Mouse (Mus musculus): Measurements from ENCODE around the gene Flnb.

GRCm38 (mm10) chr14:7943101-7943800 lies 125.5 kb downstream of the Flnb start:
- TF ChIP-seq GATA1 (IDR thresholded peaks at IDR 0.05; ENCODE audit: borderline replicate concordance, low read length) (no peak), FLI1 (IDR thresholded peaks at IDR 0.05; ENCODE audit: low read length) (no peak)

All from megakaryocyte, embryonic 14.5 days (primary cell).